Mouse (Mus musculus): Measurements from ENCODE around the gene Lat.

DNA sequence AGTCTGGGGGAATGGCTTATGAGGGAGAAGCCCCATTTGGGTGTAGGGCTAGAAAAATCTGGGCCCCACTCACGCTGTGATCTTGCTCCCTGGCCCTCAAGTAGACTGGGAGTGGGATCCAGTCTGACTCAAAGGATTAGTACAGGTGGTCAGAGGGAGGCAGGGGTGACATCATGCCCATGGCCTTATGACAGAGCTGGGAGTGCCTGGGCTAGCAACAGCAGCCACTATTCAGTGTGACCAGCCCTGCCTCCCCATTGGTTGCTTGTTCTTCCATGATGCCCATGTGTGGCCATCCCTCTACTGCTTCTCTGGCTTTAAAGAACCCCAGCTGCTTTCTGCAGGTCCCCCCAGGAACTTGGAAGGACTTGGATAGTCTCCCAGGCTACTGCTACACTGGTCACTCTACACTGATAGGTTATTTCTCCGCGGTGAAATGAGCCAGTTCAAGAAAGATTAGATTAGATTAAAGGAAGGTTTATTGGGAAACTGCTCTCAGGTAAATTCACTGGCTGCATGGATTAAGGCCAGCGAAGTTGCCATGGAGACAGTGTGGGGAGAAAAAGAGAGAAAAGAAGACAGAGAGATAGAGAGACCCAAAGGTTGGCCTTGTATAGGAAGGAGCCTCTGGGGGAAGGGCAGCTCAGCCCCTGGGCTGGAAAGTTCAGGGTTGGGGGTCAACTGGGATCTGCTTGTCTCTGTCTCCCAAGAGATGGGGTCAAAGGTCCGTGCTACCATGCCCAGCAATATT, 13.3 kb downstream of the Lat start:
- TF ChIP-seq POLR2A (IDR thresholded peaks at IDR 0.05; ENCODE audit: control insufficient read depth in 1 of 2, insufficient read depth in 1 of 2, low read depth in 1 of 2, low read length in 2 of 2, poor library complexity in 1 of 2) (no peak), RCOR1 (IDR thresholded peaks at IDR 0.05; ENCODE audit: low read depth, low read length) (no peak), ZNF384 (IDR thresholded peaks at IDR 0.05; ENCODE audit: low read depth, low read length) (no peak), JUND (IDR thresholded peaks at IDR 0.05; ENCODE audit: low read depth, low read length) (no peak), MAZ (IDR thresholded peaks at IDR 0.05; ENCODE audit: low read depth, low read length) (no peak)
